Mouse (Mus musculus) thymus, adult 2 months (tissue): ENCODE data around the gene Sertad4. TPM values are rescaled to one million over a fixed set of nuclear protein-coding genes. Genes with fewer than 3 reads are reported as not detected.

Experiments
- DNase-seq: peaks from one replicate; pipeline ENCODE4 v3.0.0; 2021
- H3K27ac ChIP-seq: fragments of 200-500 bp; 2 replicates; pipeline ENCODE4 v1.5.1; 2012; ENCODE audit warnings: low read length, control low read depth; ENCODE audit not compliant: control insufficient read depth, insufficient read depth
- H3K27me3 ChIP-seq: fragments of 200-500 bp; 2 replicates; pipeline ENCODE4 v1.6.1; 2012; ENCODE audit warnings: mild to moderate bottlenecking, low read length, moderate library complexity, mixed read lengths; ENCODE audit not compliant: control insufficient read depth, insufficient read depth
- H3K36me3 ChIP-seq: fragments of 200-500 bp; 2 replicates; pipeline ENCODE4 v1.6.1; 2012; ENCODE audit warnings: mild to moderate bottlenecking, low read length, moderate library complexity; ENCODE audit not compliant: control insufficient read depth, insufficient read depth
- H3K4me1 ChIP-seq: fragments of 200-500 bp; replicated peaks from 2 replicates; pipeline ENCODE4 v1.6.1; 2012; ENCODE audit warnings: low read length; ENCODE audit not compliant: control insufficient read depth, insufficient read depth
- H3K4me3 ChIP-seq: fragments of 200-500 bp; 2 replicates; pipeline ENCODE4 v1.5.1; 2012; ENCODE audit warnings: mild to moderate bottlenecking, low read length, control low read depth, moderate library complexity; ENCODE audit not compliant: control insufficient read depth, insufficient read depth
- CTCF ChIP-seq: fragments of 200-500 bp; IDR thresholded peaks from 2 replicates; pipeline ENCODE4 v1.5.1; 2012; ENCODE audit warnings: mild to moderate bottlenecking, control low read depth, low read length, moderate library complexity, borderline replicate concordance; ENCODE audit not compliant: control insufficient read depth, poor library complexity, insufficient read depth; ENCODE audit errors: extremely low read depth
- POLR2A ChIP-seq: fragments of 200-500 bp; IDR thresholded peaks from 2 replicates; pipeline ENCODE4 v1.6.1; 2012; ENCODE audit warnings: mild to moderate bottlenecking, low read length, control low read depth, moderate library complexity; ENCODE audit not compliant: control insufficient read depth, poor library complexity, insufficient read depth; ENCODE audit errors: extremely low read depth
- WGBS: fragments of 180-500 bp; shearing (Covaris S2); methylation state at CpG from one replicate; pipeline ENCODE4 v1.1.7; 2018; 5-methylcytosine and 5-hydroxymethylcytosine counted together
- polyA plus RNA-seq: library from polyadenylated mRNA; depleted of rRNA; stranded (reverse); fragments of >200 nt; gene quantifications from 2 replicates; pipeline ENCODE4 v1.2.3, GENCODE M21; 2012

The Sertad4 gene
- polyA plus RNA-seq, 1 experiment, result 2.3 TPM

GRCm38 (mm10) chr1:192882617-192883295 lies 27.2 kb upstream of the Sertad4 start:
- Histone ChIP-seq H3K27me3 (no peaks in the 10 kb centered on the region), H3K4me1 (no peaks in the 10 kb centered on the region), H3K27ac (no peak overlapping the region), H3K4me3 (no peak overlapping the region), H3K36me3 (no peaks in the 10 kb centered on the region)
- 60% methylated on average over 2 of the region's 2 CpGs for WGBS
- DNase-seq, result no peak
- TF ChIP-seq CTCF (no peak), POLR2A (no peak)

- 87% methylated on average over 4 of the region's 4 CpGs for WGBS
- TF ChIP-seq CTCF (no peak), POLR2A (no peak)
- DNase-seq, result no peak
These were observed 24.6 kb upstream of the Sertad4 start for GRCm38 (mm10) chr1:192880130-192880529.

GRCm38 (mm10) chr1:192879086-192879580 lies 23.6 kb upstream of the Sertad4 start:
- Histone ChIP-seq H3K36me3 (no peaks in the 10 kb centered on the region), H3K4me1 (no peaks in the 10 kb centered on the region), H3K4me3 (no peak overlapping the region), H3K27me3 (no peaks in the 10 kb centered on the region), H3K27ac (no peak overlapping the region)
- TF ChIP-seq CTCF, result no peak
- no peak for TF ChIP-seq POLR2A
- WGBS, result 87% methylated on average over 7 of the region's 7 CpGs
- DNase-seq, result no peak

More at GRCm38 (mm10) chr1:192880130-192880529, 24.6 kb upstream of the Sertad4 start:
- Histone ChIP-seq H3K36me3 (no peaks in the 10 kb centered on the region), H3K27ac (no peak overlapping the region), H3K27me3 (no peaks in the 10 kb centered on the region), H3K4me3 (no peak overlapping the region), H3K4me1 (no peaks in the 10 kb centered on the region)

GRCm38 (mm10) chr1:192872841-192873240 lies 17.3 kb upstream of the Sertad4 start:
- DNase-seq, result no peak
- no peak overlapping the region for H3K4me3 ChIP-seq
- no peaks in the 10 kb centered on the region for H3K27me3 ChIP-seq
- WGBS, result 79% methylated on average over 5 of the region's 5 CpGs
- no peaks in the 10 kb centered on the region for H3K4me1 ChIP-seq
- H3K36me3 ChIP-seq, result no peaks in the 10 kb centered on the region
- TF ChIP-seq POLR2A (no peak), CTCF (no peak)
- H3K27ac ChIP-seq, result no peak overlapping the region

- Histone ChIP-seq H3K27ac (no peak overlapping the region), H3K27me3 (no peaks in the 10 kb centered on the region), H3K36me3 (no peaks in the 10 kb centered on the region), H3K4me1 (no peaks in the 10 kb centered on the region), H3K4me3 (no peak overlapping the region)
- TF ChIP-seq POLR2A (no peak), CTCF (no peak)
- WGBS, result 93% methylated on average over 1 of the region's 1 CpGs
- no peak for DNase-seq
These were observed 14.2 kb upstream of the Sertad4 start for GRCm38 (mm10) chr1:192869761-192870160.

GRCm38 (mm10) chr1:192864440-192864839 lies 8.9 kb upstream of the Sertad4 start:
- H3K36me3 ChIP-seq, result no peaks in the 10 kb centered on the region
- H3K27ac ChIP-seq, result no peak overlapping the region
- TF ChIP-seq POLR2A, result no peak
- no peak for TF ChIP-seq CTCF

GRCm38 (mm10) chr1:192861305-192861960 lies 5.9 kb upstream of the Sertad4 start:
- TF ChIP-seq POLR2A (no peak), CTCF (no peak)
- 88% methylated on average over 5 of the region's 5 CpGs for WGBS
- H3K4me1 ChIP-seq, result peaks cover 4% of the 10 kb centered on the region; the same call in 1 of the 2 replicates
- H3K4me3 ChIP-seq, result no peak overlapping the region
- no peaks in the 10 kb centered on the region for H3K36me3 ChIP-seq
- H3K27me3 ChIP-seq, result no peaks in the 10 kb centered on the region; the same call in 1 of the 2 replicates
- H3K27ac ChIP-seq, result no peak overlapping the region
- DNase-seq, result no peak

More at GRCm38 (mm10) chr1:192864440-192864839, 8.9 kb upstream of the Sertad4 start:
- 87% methylated on average over 3 of the region's 3 CpGs for WGBS
- Histone ChIP-seq H3K27me3 (no peaks in the 10 kb centered on the region), H3K4me3 (no peak overlapping the region), H3K4me1 (no peaks in the 10 kb centered on the region)
- DNase-seq, result no peak
